Mouse (Mus musculus) urinary bladder, postnatal 14 days (tissue): ENCODE results near the gene Pitpna.

Experiments
- DNase-seq: peaks from one replicate; pipeline ENCODE4 v3.0.0; 2021; ENCODE audit warnings: low spot score

Gene Pitpna

DNA sequence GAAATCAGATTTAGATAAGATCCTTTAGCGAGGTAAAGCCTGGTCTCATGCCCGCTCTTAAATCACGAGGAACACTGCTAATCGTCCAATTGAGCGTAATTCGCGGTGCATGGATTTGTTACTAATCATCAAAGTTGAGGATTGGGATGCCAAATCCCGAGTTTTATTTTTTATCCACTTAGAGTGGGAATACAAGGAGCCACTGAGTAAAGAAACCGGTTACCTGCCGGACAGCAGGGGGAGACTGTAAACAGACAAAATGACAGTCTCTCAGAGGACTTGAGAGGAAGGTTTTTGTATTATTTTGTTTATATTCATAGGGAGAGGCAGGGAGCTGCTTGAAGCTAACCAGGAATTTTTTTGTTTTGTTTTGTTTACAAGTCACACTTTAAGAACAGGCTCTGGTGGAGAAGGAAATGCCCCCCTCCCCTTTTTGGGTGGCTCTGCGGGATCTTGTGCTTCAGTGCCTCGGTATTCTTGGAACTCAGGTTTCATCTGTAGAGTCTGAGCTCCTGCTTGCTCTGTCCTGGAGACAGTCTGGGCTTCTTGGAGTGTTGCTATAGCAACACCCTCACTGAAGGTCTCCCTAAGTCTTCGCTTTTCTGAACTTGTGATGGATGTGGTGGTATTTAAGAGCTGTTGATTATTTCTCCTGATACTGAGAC, 43.8 kb downstream of the Pitpna start:
- DNase-seq, result peak; percentile 45

DNA sequence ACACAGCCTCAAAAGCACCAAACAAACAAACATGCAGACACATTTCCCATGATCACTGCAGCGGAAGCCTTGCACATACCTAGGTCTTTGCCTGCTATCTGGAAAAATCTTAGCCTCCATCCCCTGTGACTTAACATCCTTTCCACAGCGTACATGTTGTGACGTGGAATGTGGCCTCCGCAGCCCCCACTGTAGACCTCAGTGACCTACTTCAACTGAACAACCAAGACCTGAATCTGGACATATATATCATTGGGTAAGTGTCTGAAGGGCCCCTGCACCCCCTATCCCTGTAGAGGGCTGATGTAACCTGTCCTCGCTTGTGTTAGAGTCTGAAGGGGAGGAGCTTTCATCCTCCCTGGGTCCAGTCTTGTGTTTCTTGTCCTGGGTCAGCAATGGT, 45.0 kb downstream of the Pitpna start:
- DNase-seq, result no peak

- DNase-seq, result no peak
Measured at GRCm38 (mm10) chr11:75634801-75635200, 46.9 kb downstream of the Pitpna start.

- DNase-seq, result no peak
Measured at GRCm38 (mm10) chr11:75635315-75635714, 47.4 kb downstream of the Pitpna start.

GRCm38 (mm10) chr11:75643323-75643722, 55.4 kb downstream of the Pitpna start:
- DNase-seq, result no peak

DNA sequence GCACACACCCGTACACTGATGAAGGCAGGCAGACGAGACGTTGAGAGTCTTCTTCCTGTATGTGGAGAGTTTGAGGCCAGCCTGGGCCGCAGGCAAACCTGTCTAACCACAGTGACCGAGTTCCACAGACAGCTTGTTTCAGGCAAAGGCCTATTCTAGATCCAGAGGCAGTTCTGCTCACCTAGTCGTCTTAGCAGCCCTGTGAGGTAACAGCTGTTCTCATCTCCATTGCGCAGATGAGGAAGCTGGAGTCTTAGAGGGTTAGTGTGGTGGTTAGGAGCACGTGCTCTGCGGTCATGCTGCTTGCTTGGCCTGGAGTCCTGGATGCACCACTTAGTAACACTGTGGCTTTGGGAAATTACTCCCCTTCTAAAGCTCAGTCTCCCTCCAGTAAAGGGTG, 56.8 kb downstream of the Pitpna start:
- no peak for DNase-seq

GRCm38 (mm10) chr11:75647681-75648211, 59.8 kb downstream of the Pitpna start:
- DNase-seq, result peak; percentile 60

DNA sequence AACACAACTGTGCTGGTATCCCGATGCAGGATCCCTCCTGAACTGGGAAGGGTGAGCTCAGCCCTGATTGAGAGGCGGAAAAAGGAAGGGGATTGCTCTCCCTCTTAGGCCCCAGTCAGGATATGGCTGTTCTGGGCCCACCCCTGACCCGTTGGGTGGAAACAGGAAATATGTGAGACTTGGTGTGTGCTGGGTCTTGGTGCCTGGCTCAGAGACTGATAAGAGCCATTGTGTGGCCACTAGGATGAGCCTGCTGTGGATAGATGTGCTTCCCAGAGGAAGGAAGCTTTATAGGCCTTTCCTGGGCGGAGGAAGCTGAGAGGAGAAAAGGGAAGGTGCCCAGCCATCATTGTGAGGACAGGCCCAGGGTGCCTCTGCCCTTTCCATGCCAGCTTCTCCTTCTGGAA, 61.3 kb downstream of the Pitpna start:
- no peak for DNase-seq

DNA sequence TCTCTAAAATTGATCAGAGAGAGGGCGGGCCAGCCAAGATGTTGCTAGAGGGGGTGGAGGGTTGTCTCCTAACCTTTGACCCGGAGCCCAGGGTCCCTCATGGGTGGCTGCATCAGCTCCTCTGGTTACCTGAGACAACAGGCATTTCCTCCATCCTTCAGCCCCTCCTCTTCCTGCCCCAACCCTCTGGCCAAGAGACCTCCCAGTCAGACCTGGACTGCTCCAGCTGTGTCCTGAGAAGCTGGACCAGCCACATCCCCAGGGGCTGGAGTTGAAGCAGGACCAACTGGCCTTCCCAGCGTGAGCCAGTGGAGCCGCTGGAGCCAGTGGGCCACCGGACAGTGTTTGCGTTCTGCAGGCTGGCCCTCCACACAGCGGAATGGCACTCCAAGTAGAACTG, 62.4 kb downstream of the Pitpna start, which contains the start of gene Myo1c:
Gene Myo1c, plus strand, starts transcription at position 194 of the 400 bp plus-strand sequence.
- no peak for DNase-seq

GRCm38 (mm10) chr11:75650958-75651425, 63.1 kb downstream of the Pitpna start:
- no peak for DNase-seq

DNA sequence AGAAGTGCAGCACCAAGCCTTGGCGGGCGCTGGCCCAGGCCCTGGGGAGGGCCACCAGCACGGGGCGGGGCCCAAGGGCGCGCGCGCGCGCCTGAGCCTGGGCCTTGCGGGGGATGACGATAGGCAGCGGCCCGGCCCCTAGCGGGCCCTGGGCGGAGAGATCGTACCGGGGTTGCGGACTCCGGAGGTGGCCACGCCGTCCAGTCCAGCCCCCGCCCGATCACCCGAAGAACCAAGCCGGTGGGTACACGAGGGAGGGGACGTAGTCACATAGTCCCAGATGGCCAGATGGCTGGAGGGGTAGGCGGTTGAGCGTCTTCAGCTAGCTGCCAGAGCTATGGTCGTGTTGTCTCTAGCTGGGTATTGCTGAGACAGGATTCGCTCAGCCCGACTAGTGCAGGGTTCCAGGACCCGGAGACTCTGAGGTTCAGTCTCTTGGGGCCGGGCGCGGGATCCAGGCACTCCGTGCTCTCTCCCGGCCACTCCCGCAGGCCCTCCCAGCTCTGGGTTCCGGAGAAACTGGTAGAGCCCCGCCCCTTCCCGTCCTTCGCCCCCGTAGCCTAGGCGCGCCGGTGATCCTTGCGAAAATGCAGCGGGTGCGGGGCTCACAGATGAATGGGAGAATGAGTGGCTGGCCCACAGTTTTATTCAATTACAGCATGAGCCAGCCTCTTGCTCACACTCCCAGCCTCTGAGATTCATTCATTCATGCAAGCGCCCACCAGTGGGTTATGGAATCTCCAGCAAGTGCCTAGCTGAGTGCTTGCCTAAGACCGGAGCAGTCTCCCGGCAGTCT, 63.7 kb downstream of the Pitpna start:
- DNase-seq, result peak; percentile 84

DNA sequence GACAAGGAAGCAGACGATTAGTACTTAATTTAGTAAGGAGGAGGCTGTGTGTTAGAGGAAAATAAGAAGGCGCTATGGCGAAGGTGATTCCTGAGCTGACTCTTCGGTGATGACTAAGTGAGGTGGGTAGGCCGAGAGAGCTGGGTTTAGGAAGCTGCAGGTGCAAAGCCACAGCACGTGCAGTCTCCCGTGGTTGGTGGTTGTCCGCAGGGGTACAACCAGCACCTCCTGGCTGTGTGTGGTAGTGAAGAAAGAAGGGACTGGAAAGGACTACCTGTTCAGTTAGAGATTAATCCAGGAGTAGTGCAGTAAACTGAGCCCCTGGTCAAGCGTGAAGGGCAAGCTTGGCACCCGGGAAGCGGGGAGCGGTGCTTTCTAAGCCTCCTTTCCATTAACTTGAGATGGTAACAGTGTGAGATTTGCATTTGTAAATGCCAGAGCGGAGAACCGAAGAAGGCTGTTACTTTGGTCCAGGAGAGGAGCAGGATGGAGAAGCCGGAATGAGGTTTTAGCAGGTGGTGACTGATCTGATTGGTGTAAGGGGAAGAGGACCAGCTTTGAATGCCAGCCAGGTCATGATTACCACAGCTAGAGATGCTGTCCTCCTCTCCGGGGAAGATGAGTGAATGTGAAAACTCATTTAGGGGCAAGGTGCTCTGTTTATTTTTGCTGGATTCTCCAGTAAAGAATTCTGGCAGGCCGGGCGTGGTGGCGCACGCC, 64.5 kb downstream of the Pitpna start:
- DNase-seq, result peak; percentile 44

DNA sequence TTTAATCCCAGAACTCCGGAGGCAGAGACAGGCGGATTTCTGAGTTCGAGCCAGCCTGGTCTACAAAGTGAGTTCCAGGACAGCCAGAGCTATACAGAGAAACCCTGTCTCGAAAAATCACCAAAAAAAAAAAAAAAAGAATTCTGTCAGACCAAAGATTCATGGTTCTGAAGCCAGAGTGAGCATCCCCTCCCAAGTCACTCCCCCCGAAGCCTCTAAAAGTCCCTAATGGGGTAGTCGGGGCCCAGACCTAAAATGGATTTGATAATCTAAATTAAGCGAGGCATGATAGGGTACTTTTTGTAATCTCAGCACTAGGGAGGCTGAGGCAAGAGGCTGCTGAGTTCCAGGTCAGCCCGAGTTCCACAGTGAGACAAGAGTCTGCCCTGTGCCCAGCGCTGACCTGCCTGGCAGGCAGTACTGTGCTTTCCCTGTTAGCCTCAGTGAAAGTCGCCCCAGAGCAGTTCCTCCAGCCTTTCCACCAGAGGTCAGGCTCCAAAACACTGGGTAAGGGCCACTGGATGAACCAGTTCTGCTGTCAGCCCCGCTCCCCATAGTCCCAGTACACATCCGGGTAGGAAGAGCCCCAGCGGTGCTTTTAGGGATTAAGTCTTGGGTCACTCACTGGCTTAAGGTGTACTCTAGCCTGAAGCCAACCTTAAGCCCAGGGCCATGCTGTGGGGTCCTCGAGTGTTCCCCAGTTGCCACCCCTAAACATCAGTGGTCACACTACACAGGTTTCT, 65.2 kb downstream of the Pitpna start:
- DNase-seq, result peak; percentile 72

GRCm38 (mm10) chr11:75653781-75654470, 66.0 kb downstream of the Pitpna start:
- peak; percentile 90 for DNase-seq

DNA sequence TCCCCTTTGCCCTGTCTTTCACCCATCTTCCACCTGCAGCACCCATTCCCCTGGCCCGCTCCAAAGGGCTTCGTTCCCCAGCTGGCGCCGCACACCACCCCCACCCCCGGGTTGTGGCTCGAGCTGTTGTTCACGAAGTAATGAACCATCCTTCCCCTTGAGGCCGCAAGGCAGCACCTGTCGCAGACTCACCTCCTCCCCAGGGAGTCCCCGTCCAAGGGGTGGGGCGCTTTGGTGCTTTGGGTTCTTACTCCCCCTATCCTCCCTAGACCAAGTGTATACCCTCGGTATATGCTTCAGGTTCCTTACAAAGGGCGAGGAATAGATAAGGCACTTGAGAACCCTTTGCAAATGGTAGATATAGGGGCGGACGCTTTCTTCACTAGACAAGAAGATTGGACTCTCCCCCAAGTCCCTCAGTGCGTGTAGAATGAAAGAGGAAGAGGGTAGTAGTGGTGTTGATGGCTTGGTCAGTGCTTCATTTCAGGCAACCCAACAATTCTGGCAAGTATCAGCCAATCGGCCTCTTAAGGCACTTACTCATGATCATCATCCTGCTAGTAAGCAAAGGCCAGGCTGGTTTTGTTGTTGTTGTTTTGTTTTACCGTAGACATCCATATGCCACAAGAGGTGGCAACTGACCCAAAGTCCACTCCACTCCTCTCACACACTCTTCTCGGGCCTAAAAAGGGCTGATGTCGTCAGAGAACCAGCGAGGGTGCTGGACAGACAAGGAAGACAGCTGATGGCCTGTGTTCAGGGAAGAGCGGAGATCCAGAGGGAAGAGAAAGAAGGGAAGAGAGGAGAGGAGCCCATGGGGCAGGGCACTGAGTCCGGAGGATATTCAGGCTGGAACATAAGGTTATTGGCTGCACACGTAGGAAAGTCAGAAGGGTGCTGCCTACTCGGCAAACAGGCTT, 66.8 kb downstream of the Pitpna start:
- DNase-seq, result peak; percentile 42

GRCm38 (mm10) chr11:75655621-75656545, 68.0 kb downstream of the Pitpna start:
- DNase-seq, result peak; percentile 84

DNA sequence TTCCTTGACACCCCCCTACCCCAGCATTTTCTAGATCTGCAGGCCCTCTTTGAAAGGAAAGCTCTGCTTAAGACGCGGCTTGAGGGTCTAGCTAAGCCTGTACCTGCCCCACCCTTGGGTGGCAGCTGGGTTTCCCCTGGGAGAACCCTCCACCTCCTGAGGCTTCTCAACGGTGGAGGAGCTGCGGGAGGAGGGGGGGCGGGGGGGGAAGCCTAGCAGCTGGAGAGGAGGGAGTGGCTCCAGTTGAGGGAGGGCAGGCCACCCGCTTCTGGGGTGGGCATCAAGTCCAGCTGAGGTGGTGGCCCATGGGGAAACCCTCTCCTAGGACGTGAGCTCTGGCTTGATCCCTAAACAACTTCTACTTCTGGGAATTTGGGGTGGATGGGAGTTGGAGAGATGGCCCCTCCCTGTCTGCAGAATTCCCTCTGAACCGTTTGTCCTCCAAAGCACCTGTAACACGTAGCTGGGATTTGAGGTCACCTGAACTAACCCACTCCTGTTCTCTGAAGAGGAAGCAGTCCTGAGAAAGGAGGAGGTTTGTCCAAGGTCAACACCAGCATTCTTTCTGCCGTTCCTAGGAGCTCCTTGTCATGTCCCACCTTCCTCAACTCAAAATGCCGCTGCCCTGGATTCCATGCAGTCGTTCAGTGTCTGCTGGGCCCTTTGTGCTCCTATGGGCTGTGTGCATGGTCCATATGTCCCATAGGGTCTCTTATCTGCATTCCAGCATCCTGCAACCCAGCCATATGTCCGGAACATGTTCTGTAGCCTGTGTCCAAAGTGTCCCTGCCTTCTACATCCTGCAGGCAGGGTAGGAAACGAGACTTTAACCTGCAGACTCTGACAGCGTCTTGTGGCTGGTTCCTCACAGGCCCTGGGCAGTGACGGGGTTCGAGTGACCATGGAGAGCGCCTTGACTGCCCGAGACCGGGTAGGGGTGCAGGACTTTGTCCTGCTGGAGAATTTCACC, 69.0 kb downstream of the Pitpna start:
- DNase-seq, result no peak

DNA sequence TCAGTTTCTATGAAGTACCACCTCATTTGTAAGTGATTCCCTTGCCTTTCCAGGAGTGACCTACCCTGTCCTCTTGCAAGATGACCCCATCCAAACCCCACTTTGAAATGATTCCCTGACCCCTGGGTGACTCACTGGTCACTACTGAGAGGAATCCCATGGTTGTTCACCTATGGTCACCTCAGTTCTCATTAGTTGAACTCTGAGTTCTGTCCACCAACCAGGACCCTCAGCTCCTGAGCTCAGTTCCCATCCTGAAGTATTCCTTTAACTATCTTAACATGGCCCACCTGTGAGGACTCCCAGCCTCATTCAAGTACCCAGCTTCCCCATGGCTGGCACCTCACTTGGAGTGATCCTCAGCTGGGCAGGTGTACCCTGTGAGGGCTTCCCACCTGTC, 69.9 kb downstream of the Pitpna start:
- no peak for DNase-seq
